In the genomic region with DNA sequence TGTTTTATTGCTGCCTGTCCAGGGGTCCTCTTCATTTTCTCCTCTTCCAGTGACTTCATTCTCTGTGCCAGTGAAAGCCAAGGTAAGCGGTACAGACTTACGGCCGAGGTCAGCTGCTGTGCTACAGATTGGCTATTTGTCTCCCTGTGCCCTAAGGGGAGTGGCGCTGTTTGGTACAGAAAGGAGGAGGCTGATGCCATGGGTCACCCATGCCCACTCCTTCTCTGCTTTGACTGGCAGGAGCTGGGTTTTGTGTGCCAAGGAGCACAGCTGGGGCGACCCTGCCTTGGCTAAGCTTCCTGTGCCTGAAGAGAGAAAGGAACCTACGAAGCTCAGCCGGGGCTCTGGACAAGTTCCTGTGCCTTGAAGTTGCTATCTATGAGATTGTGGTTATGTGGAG, we compare ENCODE assay signal across 16 mouse cellular contexts.
DNase-seq lines count a peak whose midpoint lies in the region; ATAC-seq and TF ChIP-seq lines count a peak whose summit lies in the region.
"Had no signal": no experiment of that assay in that cellular context is flagged by ENCODE, and none has a peak within 500 bp of the region (broad histone marks: within the 10 kb centered on the region; RNA-seq: fewer than 3 reads in every experiment).

No protein-coding gene starts in this region.

- no peak for DNase-seq in heart, postnatal 25 days (ENCODE audit: low spot score)
- DNase-seq in lung, embryonic 14.5 days = no peak
- DNase-seq in lung, postnatal 0 days (ENCODE audit: low spot score) = no peak
- DNase-seq in adrenal gland, postnatal 25 days = peak; percentile 5
- DNase-seq in MN1 (ENCODE audit: low spot score) = no peak
- DNase-seq in layer of hippocampus, adult 9-11 months = no peak
- DNase-seq: cerebellum, postnatal 25 days; forebrain, postnatal 0 days; lung, adult 2 months; midbrain, embryonic 14.5 days; spleen, adult 18-20 months; thymus, postnatal 14 days had no signal

- no peaks in the 10 kb centered on the region for H3K27me3 ChIP-seq in heart, embryonic 12.5 days (replicated peaks)
- no peaks in the 10 kb centered on the region for H3K27me3 ChIP-seq in lung, embryonic 14.5 days (ENCODE audit: insufficient read depth, low read length)
- no peaks in the 10 kb centered on the region for H3K27me3 ChIP-seq in lung, postnatal 0 days (replicated peaks; ENCODE audit: insufficient read depth, low read length)
- H3K27me3 ChIP-seq: embryonic facial prominence, embryonic 15.5 days had no signal

- no peak for TF ChIP-seq EP300 in lung, postnatal 0 days (IDR thresholded peaks at IDR 0.05)

- H3K27ac ChIP-seq in heart, embryonic 12.5 days (ENCODE audit: poor library complexity, severe bottlenecking) = no peak overlapping the region
- H3K27ac ChIP-seq in lung, embryonic 14.5 days (ENCODE audit: low read depth) = peak overlapping the region; percentile 71
- no peak overlapping the region for H3K27ac ChIP-seq in lung, postnatal 0 days (ENCODE audit: low read length)
- H3K27ac ChIP-seq: embryonic facial prominence, embryonic 15.5 days; hindbrain, embryonic 14.5 days had no signal

- no peaks in the 10 kb centered on the region for H3K9me3 ChIP-seq in heart, embryonic 12.5 days (replicated peaks)
- no peaks in the 10 kb centered on the region for H3K9me3 ChIP-seq in lung, embryonic 14.5 days (ENCODE audit: low read depth, low read length)
- H3K9me3 ChIP-seq in lung, postnatal 0 days (ENCODE audit: low read length) = no peaks in the 10 kb centered on the region
- H3K9me3 ChIP-seq: embryonic facial prominence, embryonic 15.5 days had no signal

- H3K9ac ChIP-seq in heart, embryonic 12.5 days = peak overlapping the region; percentile 11; the same call in 1 of the 2 replicates
- H3K9ac ChIP-seq in lung, embryonic 14.5 days = no peak overlapping the region
- no peak overlapping the region for H3K9ac ChIP-seq in lung, postnatal 0 days (replicated peaks; ENCODE audit: low read depth)
- H3K9ac ChIP-seq: embryonic facial prominence, embryonic 15.5 days; forebrain, postnatal 0 days; hindbrain, embryonic 14.5 days had no signal

- H3K4me3 ChIP-seq in heart, embryonic 12.5 days = no peak overlapping the region
- no peak overlapping the region for H3K4me3 ChIP-seq in lung, embryonic 14.5 days (ENCODE audit: low read depth, low read length)
- no peak overlapping the region for H3K4me3 ChIP-seq in lung, postnatal 0 days (ENCODE audit: low read depth, low read length)
- H3K4me3 ChIP-seq: embryonic facial prominence, embryonic 15.5 days had no signal

- no peak for TF ChIP-seq CTCF in lung, embryonic 14.5 days (IDR thresholded peaks at IDR 0.05; ENCODE audit: low read depth)
- no peak for TF ChIP-seq CTCF in lung, postnatal 0 days (IDR thresholded peaks at IDR 0.05)

- no peak overlapping the region for H3K4me2 ChIP-seq in heart, embryonic 12.5 days
- H3K4me2 ChIP-seq in lung, embryonic 14.5 days = no peak overlapping the region
- H3K4me2 ChIP-seq in lung, postnatal 0 days (replicated peaks; ENCODE audit: low read depth, low read length) = no peak overlapping the region
- H3K4me2 ChIP-seq: embryonic facial prominence, embryonic 15.5 days; hindbrain, embryonic 14.5 days had no signal

- peaks cover 17% of the 10 kb centered on the region for H3K4me1 ChIP-seq in heart, embryonic 12.5 days (replicated peaks)
- H3K4me1 ChIP-seq in lung, embryonic 14.5 days (ENCODE audit: insufficient read depth) = peaks cover 20% of the 10 kb centered on the region
- H3K4me1 ChIP-seq in lung, postnatal 0 days (ENCODE audit: insufficient read depth, low read depth, low read length) = 0 out of 2 replicates have a peak, but pooled peaks cover 5% of the 10 kb centered on the region
- H3K4me1 ChIP-seq: embryonic facial prominence, embryonic 15.5 days had no signal

- no peaks in the 10 kb centered on the region for H3K36me3 ChIP-seq in heart, embryonic 12.5 days
- no peaks in the 10 kb centered on the region for H3K36me3 ChIP-seq in lung, embryonic 14.5 days (ENCODE audit: insufficient read depth)
- H3K36me3 ChIP-seq in lung, postnatal 0 days (ENCODE audit: insufficient read depth, low read length) = no peaks in the 10 kb centered on the region
- H3K36me3 ChIP-seq: embryonic facial prominence, embryonic 15.5 days had no signal

- intact Hi-C loops in heart, postnatal 25 days (cut with DNase I) = no loop called here

- WGBS in heart, embryonic 12.5 days = 51% methylated on average over 7 of the region's 7 CpGs
- WGBS in lung, embryonic 14.5 days = 55% methylated on average over 7 of the region's 7 CpGs
- WGBS in lung, postnatal 0 days = 44% methylated on average over 7 of the region's 7 CpGs

- ATAC-seq in heart, embryonic 12.5 days (ENCODE audit: insufficient number of reproducible peaks, low FRiP score) = no peak
- ATAC-seq in lung, embryonic 14.5 days (ENCODE audit: insufficient read depth) = no peak
- ATAC-seq in lung, postnatal 0 days = no peak
- 0 out of 2 replicates have a peak, but pooled peaks have one; percentile 9 for ATAC-seq in megakaryocyte progenitor cell, adult 5-6 weeks (replicated peaks; ENCODE audit: poor library complexity)
- ATAC-seq: forebrain, postnatal 0 days had no signal
